Mouse (Mus musculus) effector memory CD4-positive, alpha-beta T cell, adult 7 months (primary cell): Measurements from ENCODE around the gene Vmn1r28. TPM values are rescaled to one million over a fixed set of nuclear protein-coding genes. Genes with fewer than 3 reads are reported as not detected.

Source experiments
- polyA plus RNA-seq: library from polyadenylated mRNA; unstranded; fragments of 100-300 nt; shearing (Covaris generic); gene quantifications from one replicate; pipeline ENCODE4 v1.2.1, GENCODE M21; 2017

The Vmn1r28 gene
- polyA plus RNA-seq: not detected

GRCm38 (mm10) chr6:58261737-58262136 is at the start of gene Vmn1r28:
Gene Vmn1r28 (plus strand): TSS chr6:58262037.

GRCm38 (mm10) chr6:58218721-58219120 is 43.1 kb upstream of the Vmn1r28 start, which contains the start of gene Vmn1r27:
Gene Vmn1r27 (minus strand): TSS chr6:58218821.

GRCm38 (mm10) chr6:58301249-58301648 is 39.4 kb downstream of the Vmn1r28 start, which contains the start of gene Vmn1r29:
Gene Vmn1r29 (plus strand): TSS chr6:58301549.

Other genes with a start within 250 kb of the Vmn1r28 start
- gene Vmn1r26, start 246.9 kb upstream of the Vmn1r28 start, polyA plus RNA-seq: not detected
- gene Vmn1r27, start 43.2 kb upstream of the Vmn1r28 start, polyA plus RNA-seq: not detected
- gene Vmn1r29, start 39.5 kb downstream of the Vmn1r28 start, polyA plus RNA-seq: not detected
- not detected for gene Vmn1r30, start 181.3 kb downstream of the Vmn1r28 start, polyA plus RNA-seq
- gene Vmn1r31, start 213.3 kb downstream of the Vmn1r28 start, polyA plus RNA-seq: not detected